Mouse (Mus musculus) CH12.LX (cell line): ENCODE data around the gene Cisd3. TPM values are rescaled to one million over a fixed set of nuclear protein-coding genes. Genes with fewer than 3 reads are reported as not detected.

Source experiments
- DNase-seq: peaks from one replicate; pipeline ENCODE4 v3.0.0-alpha.2; 2013; ENCODE audit errors: extremely low read depth
- H3K27ac ChIP-seq: 2 replicates; pipeline ENCODE4 v1.5.1; 2012; ENCODE audit warnings: low read depth, mild to moderate bottlenecking, control low read depth, moderate library complexity; ENCODE audit not compliant: insufficient read depth
- H3K27me3 ChIP-seq: replicated peaks from 2 replicates; pipeline ENCODE3; 2012; ENCODE audit warnings: inconsistent platforms
- H3K36me3 ChIP-seq, 2 experiments: replicated peaks in 1 of 2; 2 replicates each; pipeline versions ENCODE3 to v1.6.1; 2012; ENCODE audit warnings: inconsistent platforms in 1 of 2, low read length in 1 of 2, mild to moderate bottlenecking in 1 of 2, mixed read lengths in 1 of 2, moderate library complexity in 1 of 2; ENCODE audit not compliant: control insufficient read depth in 1 of 2, insufficient read depth in 1 of 2
- H3K4me1 ChIP-seq, 2 experiments: 2 replicates each; pipeline ENCODE4 v1.6.1; 2012; ENCODE audit warnings: inconsistent platforms in 1 of 2, moderate library complexity in 1 of 2; ENCODE audit not compliant: insufficient read depth in 2 of 2, control insufficient read depth in 1 of 2
- H3K4me2 ChIP-seq: 2 replicates; pipeline ENCODE4 v1.6.1; 2012; ENCODE audit warnings: low read depth, mild to moderate bottlenecking, control low read depth; ENCODE audit not compliant: poor library complexity, insufficient read depth, severe bottlenecking
- H3K4me3 ChIP-seq, 3 experiments: fragments of 150-350 bp in 1 of 3; sonication (generic) in 1 of 3; replicated peaks in 1 of 3; 2 replicates each; pipeline versions ENCODE3 to v1.5.1; 2011 to 2012; ENCODE audit warnings: low read depth in 2 of 3, low read length in 2 of 3, mild to moderate bottlenecking in 2 of 3, moderate library complexity in 2 of 3, control low read depth in 1 of 3, improper control_type of control experiment in 1 of 3, inconsistent platforms in 1 of 3, mixed read lengths in 1 of 3; ENCODE audit not compliant: poor library complexity in 1 of 3
- H3K79me2 ChIP-seq: replicated peaks from 2 replicates; pipeline ENCODE4 v1.6.1; 2012; ENCODE audit warnings: mild to moderate bottlenecking, moderate library complexity; ENCODE audit not compliant: control insufficient read depth, poor library complexity, insufficient read depth, severe bottlenecking; ENCODE audit errors: extremely low read depth
- H3K9ac ChIP-seq: 2 replicates; pipeline ENCODE4 v1.6.1; 2012; ENCODE audit warnings: low read depth, mild to moderate bottlenecking, control low read depth, moderate library complexity; ENCODE audit not compliant: insufficient read depth
- H3K9me3 ChIP-seq: replicated peaks from 2 replicates; pipeline ENCODE3; 2012; ENCODE audit warnings: low read length, inconsistent platforms, mixed read lengths
- BHLHE40 ChIP-seq: IDR thresholded peaks from 2 replicates; pipeline ENCODE4 v1.6.1; 2011; ENCODE audit warnings: mild to moderate bottlenecking, low read depth, low read length, improper control_type of control experiment
- CHD1 ChIP-seq: IDR thresholded peaks from 2 replicates; pipeline ENCODE4 v1.6.1; 2012; ENCODE audit warnings: low read depth, low read length, improper control_type of control experiment, inconsistent platforms
- E2F4 ChIP-seq: IDR thresholded peaks from 2 replicates; pipeline ENCODE4 v1.6.1; 2011; ENCODE audit warnings: low read depth, low read length, improper control_type of control experiment; ENCODE audit not compliant: insufficient replicate concordance
- EP300 ChIP-seq: IDR thresholded peaks from 2 replicates; pipeline ENCODE4 v1.6.1; 2011; ENCODE audit warnings: low read length, improper control_type of control experiment
- IRF4 ChIP-seq: IDR thresholded peaks from 2 replicates; pipeline ENCODE4 v1.6.1; 2014; ENCODE audit warnings: low read depth, mild to moderate bottlenecking, inconsistent platforms, low read length, improper control_type of control experiment
- JUN ChIP-seq: IDR thresholded peaks from 2 replicates; pipeline ENCODE4 v1.6.1; 2011; ENCODE audit warnings: low read depth, mild to moderate bottlenecking, low read length, improper control_type of control experiment, moderate library complexity; ENCODE audit not compliant: insufficient read depth
- KAT2A ChIP-seq: IDR thresholded peaks from 2 replicates; pipeline ENCODE4 v1.6.1; 2012; ENCODE audit warnings: low read length, improper control_type of control experiment, inconsistent platforms; ENCODE audit not compliant: insufficient replicate concordance
- MAX ChIP-seq: IDR thresholded peaks from 2 replicates; pipeline ENCODE4 v1.6.1; 2011; ENCODE audit warnings: low read length, improper control_type of control experiment
- MEF2A ChIP-seq: IDR thresholded peaks from 2 replicates; pipeline ENCODE4 v1.6.1; 2014; ENCODE audit warnings: low read depth, mild to moderate bottlenecking, inconsistent platforms, low read length, improper control_type of control experiment, borderline replicate concordance
- MXI1 ChIP-seq: IDR thresholded peaks from 2 replicates; pipeline ENCODE4 v1.6.1; 2011; ENCODE audit warnings: mild to moderate bottlenecking, low read depth, low read length, improper control_type of control experiment
- MYC ChIP-seq: IDR thresholded peaks from 2 replicates; pipeline ENCODE4 v1.6.1; 2011; ENCODE audit warnings: low read depth, mild to moderate bottlenecking, improper control_type of control experiment, low read length
- NRF1 ChIP-seq: IDR thresholded peaks from 2 replicates; pipeline ENCODE4 v1.6.1; 2014; ENCODE audit warnings: low read depth, mild to moderate bottlenecking, inconsistent platforms, low read length, improper control_type of control experiment, moderate library complexity
- PAX5 ChIP-seq: IDR thresholded peaks from 2 replicates; pipeline ENCODE4 v1.6.1; 2012; ENCODE audit warnings: low read length, inconsistent platforms, mixed read lengths
- POLR2A ChIP-seq: IDR thresholded peaks from 2 replicates; pipeline ENCODE4 v1.6.1; 2011; ENCODE audit warnings: low read depth, mild to moderate bottlenecking, improper control_type of control experiment, low read length
- POLR2AphosphoS2 ChIP-seq: IDR thresholded peaks from 2 replicates; pipeline ENCODE4 v1.6.1; 2011; ENCODE audit warnings: low read depth, low read length, improper control_type of control experiment
- RAD21 ChIP-seq: IDR thresholded peaks from 2 replicates; pipeline ENCODE4 v1.6.1; 2011; ENCODE audit warnings: low read depth, mild to moderate bottlenecking, low read length, improper control_type of control experiment, moderate library complexity
- RCOR1 ChIP-seq: conservative IDR thresholded peaks from 2 replicates; pipeline ENCODE4 v1.6.1; 2012; ENCODE audit warnings: low read depth, mild to moderate bottlenecking, inconsistent platforms, low read length, improper control_type of control experiment
- SIN3A ChIP-seq: IDR thresholded peaks from 2 replicates; pipeline ENCODE4 v1.6.1; 2012; ENCODE audit warnings: low read length, improper control_type of control experiment, inconsistent platforms
- TBP ChIP-seq: conservative IDR thresholded peaks from 2 replicates; pipeline ENCODE4 v1.6.1; 2011; ENCODE audit warnings: low read depth, low read length, improper control_type of control experiment
- UBTF ChIP-seq: IDR thresholded peaks from 2 replicates; pipeline ENCODE4 v1.6.1; 2012; ENCODE audit warnings: low read depth, mild to moderate bottlenecking, inconsistent platforms, low read length, improper control_type of control experiment, moderate library complexity
- USF1 ChIP-seq: IDR thresholded peaks from 2 replicates; pipeline ENCODE4 v1.6.1; 2014; ENCODE audit warnings: low read depth, mild to moderate bottlenecking, inconsistent platforms, low read length, improper control_type of control experiment
- USF2 ChIP-seq: conservative IDR thresholded peaks from 2 replicates; pipeline ENCODE4 v1.6.1; 2011; ENCODE audit warnings: low read depth, low read length, improper control_type of control experiment
- ZC3H11A ChIP-seq: IDR thresholded peaks from 2 replicates; pipeline ENCODE4 v1.6.1; 2012; ENCODE audit warnings: low read depth, mild to moderate bottlenecking, inconsistent platforms, low read length, improper control_type of control experiment
- ZKSCAN1 ChIP-seq: IDR thresholded peaks from 2 replicates; pipeline ENCODE4 v1.6.1; 2012; ENCODE audit warnings: low read depth, inconsistent platforms, low read length, improper control_type of control experiment, borderline replicate concordance
- ZNF384 ChIP-seq: IDR thresholded peaks from 2 replicates; pipeline ENCODE4 v1.6.1; 2012; ENCODE audit warnings: low read depth, low read length, improper control_type of control experiment, inconsistent platforms
- dilution Hi-C: fragments of 300-500 bp; cut with MboI; formaldehyde crosslinking; loops from 2 replicates; pipeline ENCODE4 v1.14.3; 2020; ENCODE audit warnings: low sequenced_read_pairs; ENCODE audit not compliant: extremely low pct_unique_long_range_greater_than_20kb, extremely low pct_ligation_motif_present
- in situ Hi-C: fragments of 300-500 bp; cut with MboI; formaldehyde crosslinking; loops from 3 replicates; pipeline ENCODE4 v1.14.3; 2019; ENCODE audit warnings: low sequenced_read_pairs, low pct_ligation_motif_present, low pct_unique_long_range_greater_than_20kb, mixed read lengths
- polyA plus RNA-seq: library from polyadenylated mRNA; unstranded; fragments of >175 nt; gene quantifications from 2 replicates; pipeline ENCODE4 v1.2.1, GENCODE M21; 2012; ENCODE audit warnings: low read depth; ENCODE audit not compliant: insufficient read length
- total RNA-seq, 2 experiments: library from RNA; depleted of rRNA; stranded (reverse); fragments of 300-350 nt in 1 of 2; fragments of >200 nt in 1 of 2; gene quantifications; 2 replicates each; pipeline ENCODE4 v1.2.3; 2012 to 2014

Gene Cisd3
- total and polyA plus RNA-seq, 3 experiments = 66.1 to 221 (median 141) TPM

DNA sequence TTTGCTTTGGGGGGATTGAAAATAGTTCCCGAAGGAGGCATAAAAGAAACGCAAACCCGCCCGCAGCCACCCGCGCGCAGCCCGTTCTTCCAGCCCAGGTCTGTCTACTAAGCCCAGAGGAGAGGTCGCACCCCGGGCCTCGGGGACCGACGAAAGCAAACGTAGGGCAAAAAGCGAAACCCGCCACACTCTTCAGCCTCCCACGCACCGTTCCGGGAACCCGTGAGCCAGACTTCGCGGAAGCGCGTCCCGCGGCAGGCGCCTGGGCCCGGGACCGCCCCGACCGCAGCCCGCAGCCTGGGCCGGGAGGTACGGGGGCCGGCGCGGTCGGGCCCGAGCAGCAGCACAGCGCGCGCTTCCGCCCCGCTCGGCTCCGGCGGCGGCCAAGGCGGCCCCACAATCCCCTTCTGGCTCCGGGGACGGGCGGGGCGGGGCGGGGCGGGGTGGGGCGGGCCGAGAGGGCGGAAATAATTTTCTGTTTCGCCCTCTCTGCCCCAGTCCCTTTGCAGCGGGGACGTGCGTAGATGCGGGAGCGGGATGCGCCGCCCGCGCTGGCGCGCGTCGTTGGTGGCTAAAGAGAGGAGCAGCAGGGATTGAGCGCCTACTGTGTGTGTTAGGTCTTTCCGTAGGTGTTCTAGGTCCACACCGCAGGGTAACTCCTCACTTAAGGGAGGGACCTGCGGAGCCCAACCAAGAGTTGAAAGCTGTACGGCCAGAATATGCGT, 25.5 kb upstream of the Cisd3 start (continued):
- 0 out of 2 replicates have a peak, but pooled peaks have one; percentile 68 for TF ChIP-seq E2F4
- TF ChIP-seq KAT2A = 0 out of 2 replicates have a peak, but pooled peaks have one; percentile 59
- TF ChIP-seq MAX = 0 out of 2 replicates have a peak, but pooled peaks have one; percentile 26
- no peak; the same call in 1 of the 2 replicates for TF ChIP-seq UBTF
- TF ChIP-seq MXI1 = peak; percentile 82
- TF ChIP-seq BHLHE40 = no peak
- no peak for TF ChIP-seq USF1
- no peak; the same call in 1 of the 2 replicates for TF ChIP-seq RCOR1

- Histone ChIP-seq H3K4me2 (peak overlapping the region; percentile 97), H3K27ac (peak overlapping the region; percentile 94), H3K9ac (peak overlapping the region; percentile 89), H3K27me3 (no peaks in the 10 kb centered on the region), H3K79me2 (peaks cover 40% of the 10 kb centered on the region), H3K4me3 (peak overlapping the region; percentile 79 to 82 (median 82)), H3K36me3 (peaks cover 13 to 35% of the 10 kb centered on the region in 2 experiments), H3K4me1 (peaks cover 21 to 39% of the 10 kb centered on the region in 2 experiments), H3K9me3 (peaks cover 5% of the 10 kb centered on the region)
- in situ Hi-C loops (no loop called here), dilution Hi-C loops (no loop called here)
- DNase-seq = no peak
- no peak for TF ChIP-seq RAD21
- TF ChIP-seq MXI1 = 0 out of 2 replicates have a peak, but pooled peaks have one; percentile 21
- no peak for TF ChIP-seq MYC
- TF ChIP-seq E2F4 = 0 out of 2 replicates have a peak, but pooled peaks have one; percentile 1
- TF ChIP-seq TBP = peak; percentile 6; the same call in 1 of the 2 replicates
Measured at GRCm38 (mm10) chr11:97660734-97661647, 24.6 kb upstream of the Cisd3 start.

DNA sequence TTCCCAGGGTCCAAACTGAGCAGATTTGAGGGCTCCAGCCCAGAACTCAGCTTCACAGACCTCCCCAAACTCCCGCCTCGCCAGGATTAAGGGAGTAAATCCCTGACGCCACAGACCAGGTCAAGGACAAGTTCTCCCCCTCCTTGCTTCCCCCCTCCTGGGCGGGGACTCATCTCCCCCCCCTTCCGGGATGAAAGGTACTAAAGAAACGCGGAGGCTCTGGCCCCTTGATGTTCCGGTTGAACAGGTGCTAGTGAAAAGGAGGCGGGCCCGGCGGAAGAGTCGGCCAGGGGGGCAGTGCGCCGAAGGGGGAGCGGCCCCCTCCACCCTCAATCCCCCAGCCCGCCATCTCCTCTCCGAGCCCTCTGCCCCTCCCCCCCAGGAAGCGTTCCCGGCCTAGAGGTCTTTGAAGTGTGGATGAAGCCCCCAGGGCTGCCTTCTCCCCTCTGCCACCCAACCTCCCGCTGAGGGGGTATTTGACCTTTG, 23.9 kb upstream of the Cisd3 start:
- Histone ChIP-seq H3K4me3 (peak overlapping the region; percentile 82 to 92 (median 82)), H3K9me3 (peaks cover 5% of the 10 kb centered on the region), H3K27ac (peak overlapping the region; percentile 94), H3K4me2 (peak overlapping the region; percentile 97), H3K36me3 (peaks cover 15 to 35% of the 10 kb centered on the region in 2 experiments), H3K79me2 (peaks cover 46% of the 10 kb centered on the region), H3K9ac (peak overlapping the region; percentile 89), H3K4me1 (peaks cover 16 to 35% of the 10 kb centered on the region in 2 experiments), H3K27me3 (no peaks in the 10 kb centered on the region)
- peak; percentile 88 for DNase-seq
- in situ Hi-C loops = no loop called here
- dilution Hi-C loops = no loop called here
- no peak for TF ChIP-seq ZKSCAN1
- TF ChIP-seq MAX = no peak
- TF ChIP-seq POLR2A = peak; percentile 70; the same call in 1 of the 2 replicates
- no peak; the same call in 1 of the 2 replicates for TF ChIP-seq BHLHE40
- no peak for TF ChIP-seq NRF1
- TF ChIP-seq EP300 = 0 out of 2 replicates have a peak, but pooled peaks have one; percentile 6
- TF ChIP-seq ZNF384 = no peak
- TF ChIP-seq USF2 = no peak
- no peak for TF ChIP-seq PAX5
- TF ChIP-seq RAD21 = no peak
- no peak for TF ChIP-seq ZC3H11A
- no peak for TF ChIP-seq CHD1
- TF ChIP-seq JUN = no peak
- TF ChIP-seq SIN3A = no peak
- TF ChIP-seq IRF4 = no peak; the same call in none of the 2 replicates
- no peak for TF ChIP-seq POLR2AphosphoS2
- TF ChIP-seq MEF2A = peak; percentile 15; the same call in 1 of the 2 replicates
- TF ChIP-seq UBTF = no peak
